Mouse (Mus musculus) lung, embryonic 16.5 days (tissue): Measurements from ENCODE around the gene Itgb3bp. TPM values are rescaled to one million over a fixed set of nuclear protein-coding genes. Genes with fewer than 3 reads are reported as not detected.
A peak's percentile ranks its signal among the peaks of the same experiment; 100 is the strongest.

Source experiments
- ATAC-seq: fragments of 200-750 bp; cut with Nextera tagmentation; 2 replicates; pipeline ENCODE4 v1.8.0; 2017; ENCODE audit warnings: low read depth, mild to moderate bottlenecking, moderate library complexity
- H3K27ac ChIP-seq: fragments of 300-500 bp; sonication (generic); 2 replicates; pipeline ENCODE4 v1.5.1; 2014; ENCODE audit warnings: mild to moderate bottlenecking, control low read depth, low read length
- H3K27me3 ChIP-seq: fragments of 300-500 bp; sonication (generic); 2 replicates; pipeline ENCODE4 v1.6.1; 2014; ENCODE audit warnings: low read depth, low read length, mixed read lengths; ENCODE audit not compliant: control insufficient read depth, insufficient read depth
- H3K36me3 ChIP-seq: fragments of 300-500 bp; sonication (generic); 2 replicates; pipeline ENCODE4 v1.6.1; 2014; ENCODE audit warnings: low read length; ENCODE audit not compliant: control insufficient read depth, insufficient read depth
- H3K4me1 ChIP-seq: fragments of 300-500 bp; sonication (generic); replicated peaks from 2 replicates; pipeline ENCODE4 v1.6.1; 2014; ENCODE audit warnings: low read length, mixed read lengths; ENCODE audit not compliant: control insufficient read depth, insufficient read depth
- H3K4me2 ChIP-seq: fragments of 300-500 bp; sonication (generic); 2 replicates; pipeline ENCODE4 v1.6.1; 2014; ENCODE audit warnings: low read depth, low read length, control low read depth
- H3K4me3 ChIP-seq: fragments of 300-500 bp; sonication (generic); 2 replicates; pipeline ENCODE4 v1.5.1; 2014; ENCODE audit warnings: mild to moderate bottlenecking, low read length, control low read depth
- H3K9ac ChIP-seq: fragments of 300-500 bp; sonication (generic); 2 replicates; pipeline ENCODE4 v1.6.1; 2014; ENCODE audit warnings: low read length, control low read depth
- H3K9me3 ChIP-seq: fragments of 300-500 bp; sonication (generic); 2 replicates; pipeline ENCODE4 v1.6.1; 2016; ENCODE audit warnings: low read length; ENCODE audit not compliant: control insufficient read depth
- WGBS: fragments of 180-500 bp; shearing (Covaris S2); extraction: QIAGEN DNeasy Blood & Tissue Kit; methylation state at CpG from one replicate; pipeline ENCODE4 v1.1.7; 2014; 5-methylcytosine and 5-hydroxymethylcytosine counted together
- polyA plus RNA-seq: library from polyadenylated mRNA; unstranded; fragments of >200 nt; fragmentation: Nextera tagmentation; extraction: Ambion mirVana; gene quantifications from 2 replicates; pipeline ENCODE4 v1.2.1, GENCODE M21; 2015

Gene Itgb3bp
- 36.8 and 44.9 TPM in 2 replicates for polyA plus RNA-seq

GRCm38 (mm10) chr4:99929613-99930517 lies at the start of gene Itgb3bp:
Gene Itgb3bp, minus strand, starts transcription at chr4:99929813.
- WGBS, result 1% methylated on average over 56 of the region's 57 CpGs
- Histone ChIP-seq H3K27me3 (no peaks in the 10 kb centered on the region), H3K27ac (peak within 1 kb of the TSS; percentile 95), H3K9me3 (no peaks in the 10 kb centered on the region), H3K36me3 (no peaks in the 10 kb centered on the region), H3K4me2 (peak within 1 kb of the TSS; percentile 86), H3K4me3 (peak within 1 kb of the TSS; percentile 78), H3K9ac (peak within 1 kb of the TSS; percentile 74), H3K4me1 (peaks cover 18% of the 10 kb centered on the region)
- peak; percentile 93 for ATAC-seq

DNA sequence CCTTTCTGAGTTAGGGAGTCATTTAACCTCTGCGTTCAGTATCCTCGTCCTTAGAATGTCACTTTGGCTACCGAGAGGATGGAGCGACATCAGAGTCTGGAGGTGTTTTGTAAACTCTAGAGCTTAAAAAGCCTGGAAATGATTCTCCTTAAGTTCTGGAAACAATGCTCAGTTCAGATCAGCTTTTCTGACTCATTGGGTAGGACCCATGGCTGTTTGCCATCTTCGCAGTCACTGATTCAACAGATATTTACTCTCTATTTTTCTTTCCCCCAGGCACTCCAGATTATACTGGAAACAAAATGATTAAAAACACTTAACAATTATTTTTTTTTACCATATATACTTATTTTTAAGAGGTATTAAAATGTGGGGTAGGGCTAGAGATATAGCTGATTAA lies 49.7 kb upstream of the Itgb3bp start:
- no peak overlapping the region for H3K27ac ChIP-seq
- no peak overlapping the region for H3K9ac ChIP-seq
- no peak overlapping the region for H3K4me2 ChIP-seq
- 71% methylated on average over 5 of the region's 5 CpGs for WGBS
- H3K36me3 ChIP-seq, result peaks cover 13% of the 10 kb centered on the region
- H3K27me3 ChIP-seq, result no peaks in the 10 kb centered on the region
- H3K4me3 ChIP-seq, result no peak overlapping the region
- ATAC-seq, result no peak
- no peaks in the 10 kb centered on the region for H3K4me1 ChIP-seq
- no peaks in the 10 kb centered on the region for H3K9me3 ChIP-seq

DNA sequence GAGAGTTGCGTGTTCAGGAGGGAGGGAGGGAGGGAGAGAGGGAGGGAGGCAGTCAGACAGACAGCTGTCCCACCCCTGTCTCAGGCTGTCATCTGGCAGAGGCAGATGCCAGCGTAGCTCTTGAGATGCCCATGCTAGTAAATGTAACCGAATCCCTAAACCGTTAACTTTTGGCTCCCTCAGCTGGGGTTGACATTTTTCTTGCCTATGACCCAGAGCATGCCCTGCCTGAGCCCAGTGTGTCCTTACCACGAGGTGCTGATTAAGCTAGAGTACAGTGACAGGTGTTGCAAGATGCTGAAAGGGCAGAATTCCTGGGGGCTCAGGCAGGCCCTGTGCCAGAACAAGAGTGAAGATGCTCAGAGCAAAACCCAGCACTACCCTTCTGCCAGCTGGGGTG lies 44.8 kb upstream of the Itgb3bp start:
- Histone ChIP-seq H3K4me3 (no peak overlapping the region), H3K9me3 (no peaks in the 10 kb centered on the region), H3K27me3 (no peaks in the 10 kb centered on the region), H3K4me2 (no peak overlapping the region), H3K4me1 (no peaks in the 10 kb centered on the region), H3K36me3 (no peaks in the 10 kb centered on the region; the same call in 1 of the 2 replicates), H3K9ac (no peak overlapping the region), H3K27ac (no peak overlapping the region)
- 63% methylated on average over 5 of the region's 5 CpGs for WGBS
- no peak for ATAC-seq

DNA sequence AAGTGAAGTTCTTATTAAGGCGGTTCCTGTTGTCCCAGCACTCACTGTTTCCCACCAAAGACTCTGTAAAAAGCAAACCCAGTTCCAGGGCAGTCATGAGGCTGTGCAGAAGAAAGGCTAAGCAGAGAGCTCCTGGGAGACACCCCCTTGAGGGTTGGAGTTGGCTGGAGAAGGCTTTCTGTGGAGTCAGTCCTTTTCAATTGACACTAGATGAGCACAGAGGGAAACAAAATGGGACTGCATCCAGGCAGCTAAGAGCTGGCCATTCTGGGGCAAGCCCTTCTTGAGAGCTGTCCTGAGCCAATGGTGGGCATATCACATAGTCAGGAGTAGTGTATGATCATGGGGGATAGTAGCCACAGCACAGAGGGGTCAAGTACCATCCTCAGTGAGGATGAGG lies 44.3 kb upstream of the Itgb3bp start:
- ATAC-seq, result no peak
- Histone ChIP-seq H3K27ac (no peak overlapping the region), H3K9ac (no peak overlapping the region), H3K27me3 (no peaks in the 10 kb centered on the region), H3K4me3 (no peak overlapping the region), H3K36me3 (no peaks in the 10 kb centered on the region; the same call in 1 of the 2 replicates), H3K9me3 (no peaks in the 10 kb centered on the region), H3K4me1 (no peaks in the 10 kb centered on the region), H3K4me2 (no peak overlapping the region)
- 95% methylated on average over 1 of the region's 1 CpGs for WGBS

GRCm38 (mm10) chr4:99972886-99973285 lies 43.3 kb upstream of the Itgb3bp start:
- no peak overlapping the region for H3K9ac ChIP-seq
- 86% methylated on average over 6 of the region's 6 CpGs for WGBS
- no peaks in the 10 kb centered on the region; the same call in 1 of the 2 replicates for H3K36me3 ChIP-seq
- H3K9me3 ChIP-seq, result no peaks in the 10 kb centered on the region
- no peak overlapping the region for H3K4me2 ChIP-seq
- no peak overlapping the region for H3K4me3 ChIP-seq
- no peak overlapping the region for H3K27ac ChIP-seq
- ATAC-seq, result no peak
- H3K27me3 ChIP-seq, result no peaks in the 10 kb centered on the region
- no peaks in the 10 kb centered on the region for H3K4me1 ChIP-seq

GRCm38 (mm10) chr4:99970097-99970496 lies 40.5 kb upstream of the Itgb3bp start:
- WGBS, result 46% methylated on average over 4 of the region's 4 CpGs
- Histone ChIP-seq H3K9me3 (no peaks in the 10 kb centered on the region), H3K4me2 (no peak overlapping the region), H3K27me3 (no peaks in the 10 kb centered on the region), H3K4me3 (no peak overlapping the region), H3K9ac (no peak overlapping the region), H3K36me3 (peaks cover 2% of the 10 kb centered on the region; the same call in 1 of the 2 replicates), H3K4me1 (no peaks in the 10 kb centered on the region), H3K27ac (0 out of 2 replicates have a peak overlapping the region, but pooled peaks have one; percentile 5)
- peak; percentile 20; the same call in 1 of the 2 replicates for ATAC-seq

- Histone ChIP-seq H3K9ac (no peak overlapping the region), H3K27me3 (no peaks in the 10 kb centered on the region), H3K4me1 (no peaks in the 10 kb centered on the region), H3K9me3 (no peaks in the 10 kb centered on the region), H3K4me3 (no peak overlapping the region), H3K36me3 (peaks cover 5% of the 10 kb centered on the region), H3K4me2 (no peak overlapping the region), H3K27ac (no peak overlapping the region)
- ATAC-seq, result peak; percentile 59; the same call in 1 of the 2 replicates
- 46% methylated on average over 5 of the region's 5 CpGs for WGBS
These were observed 39.7 kb upstream of the Itgb3bp start for GRCm38 (mm10) chr4:99969328-99969727.

DNA sequence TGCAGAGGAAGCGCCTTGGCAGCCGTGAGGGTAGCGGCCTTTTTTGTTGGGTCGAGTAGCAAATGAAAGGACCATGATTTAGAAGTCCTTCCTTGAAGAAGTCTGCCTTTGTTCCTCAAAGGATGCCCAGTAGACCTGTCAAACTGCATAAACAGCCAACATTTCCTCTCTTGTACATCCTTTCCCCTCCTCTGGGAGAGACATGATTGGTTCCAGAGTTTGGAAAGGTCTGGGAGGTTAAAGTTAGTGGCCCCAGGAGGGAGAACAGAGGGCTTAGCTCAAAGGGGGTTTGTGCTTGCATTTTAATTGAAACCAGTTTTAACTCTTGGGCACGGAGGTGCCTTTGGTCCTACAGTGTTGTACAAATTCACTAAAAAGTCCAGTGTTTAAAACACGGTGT lies 36.9 kb upstream of the Itgb3bp start:
- no peaks in the 10 kb centered on the region for H3K4me1 ChIP-seq
- 88% methylated on average over 6 of the region's 6 CpGs for WGBS
- H3K9ac ChIP-seq, result no peak overlapping the region
- H3K27ac ChIP-seq, result no peak overlapping the region
- H3K27me3 ChIP-seq, result no peaks in the 10 kb centered on the region
- H3K4me3 ChIP-seq, result no peak overlapping the region
- H3K9me3 ChIP-seq, result no peaks in the 10 kb centered on the region
- no peak overlapping the region for H3K4me2 ChIP-seq
- ATAC-seq, result no peak
- H3K36me3 ChIP-seq, result peaks cover 5% of the 10 kb centered on the region

DNA sequence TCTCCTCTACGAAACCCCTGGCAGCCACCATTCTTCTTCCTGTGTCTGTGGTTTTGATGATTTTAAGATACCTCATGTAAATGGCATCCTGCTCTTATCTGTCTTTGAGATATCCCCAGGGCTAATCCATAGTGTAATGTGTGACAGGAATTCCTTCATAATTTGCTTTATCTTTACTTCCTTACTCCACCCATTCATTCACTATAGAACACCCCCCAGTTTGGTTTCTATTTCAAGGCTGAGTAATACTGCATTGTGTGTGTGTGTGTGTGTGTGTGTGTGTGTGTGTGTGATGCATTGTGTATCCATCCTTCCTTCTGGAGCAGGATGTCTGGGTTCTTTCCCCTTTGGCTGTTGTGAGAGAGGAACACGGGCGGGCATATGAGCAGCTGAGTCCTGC lies 29.7 kb upstream of the Itgb3bp start:
- Histone ChIP-seq H3K4me1 (no peaks in the 10 kb centered on the region), H3K27me3 (no peaks in the 10 kb centered on the region), H3K9ac (no peak overlapping the region), H3K36me3 (no peaks in the 10 kb centered on the region; the same call in 1 of the 2 replicates), H3K4me2 (no peak overlapping the region), H3K4me3 (no peak overlapping the region), H3K27ac (no peak overlapping the region), H3K9me3 (no peaks in the 10 kb centered on the region)
- ATAC-seq, result no peak
- 69% methylated on average over 3 of the region's 3 CpGs for WGBS
